Mouse (Mus musculus) telencephalon, adult 2 months (tissue): ENCODE measurements around the gene As3mt.
"Not testable (repeated sequence)": the region's sequence is repeated elsewhere in the genome, so short reads cannot be mapped to it uniquely, and the experiment has no call there.

ENCODE experiments used
- DNase-seq: peaks from one replicate; pipeline ENCODE4 v3.0.0-alpha.2; 2011; ENCODE audit warnings: low read depth, low spot score

The As3mt gene

DNA sequence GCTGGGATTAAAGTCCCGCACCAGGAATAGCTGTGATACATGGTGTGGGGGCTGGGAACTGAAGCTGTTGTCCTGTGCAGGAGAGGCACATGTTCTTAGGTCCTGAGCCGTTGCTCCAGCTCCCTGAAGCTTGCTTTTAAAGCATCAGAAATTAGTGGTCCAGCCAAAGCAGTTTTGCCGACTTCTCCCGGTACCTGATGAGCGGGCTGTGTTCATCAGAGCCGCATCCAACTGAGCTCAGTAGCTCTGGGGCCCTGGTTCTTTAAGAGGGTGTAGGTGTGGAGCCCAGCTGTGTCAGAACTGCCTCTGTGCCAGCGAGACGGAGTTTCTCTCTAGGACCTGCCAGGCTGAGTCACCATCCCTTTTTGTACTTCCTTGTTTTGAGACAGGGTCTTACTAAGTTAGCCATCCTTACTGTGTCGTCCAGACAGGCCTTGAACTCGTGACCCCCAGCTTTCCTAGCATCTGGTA is 8.2 kb upstream of the As3mt start:
- DNase-seq = peak; percentile 54

DNA sequence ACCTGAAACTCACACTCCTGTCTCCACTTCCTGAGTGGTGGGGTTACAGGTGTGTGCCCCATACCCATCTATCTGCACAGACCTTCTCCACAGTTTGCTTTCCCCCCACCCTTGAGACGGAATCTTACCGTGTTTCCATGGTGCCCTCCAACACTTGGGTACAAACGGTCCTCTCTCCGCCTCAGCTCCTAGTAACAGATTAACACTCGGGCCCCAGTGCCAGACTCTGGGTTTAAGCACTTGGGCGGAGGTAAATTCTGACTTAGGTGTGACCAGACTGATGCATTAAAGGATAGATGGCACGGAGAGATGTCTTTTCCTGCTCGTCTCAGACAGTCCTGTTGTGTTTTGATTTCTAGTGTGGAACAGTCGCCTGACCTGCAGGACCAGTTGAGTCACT is 6.1 kb upstream of the As3mt start:
- DNase-seq = no peak

DNA sequence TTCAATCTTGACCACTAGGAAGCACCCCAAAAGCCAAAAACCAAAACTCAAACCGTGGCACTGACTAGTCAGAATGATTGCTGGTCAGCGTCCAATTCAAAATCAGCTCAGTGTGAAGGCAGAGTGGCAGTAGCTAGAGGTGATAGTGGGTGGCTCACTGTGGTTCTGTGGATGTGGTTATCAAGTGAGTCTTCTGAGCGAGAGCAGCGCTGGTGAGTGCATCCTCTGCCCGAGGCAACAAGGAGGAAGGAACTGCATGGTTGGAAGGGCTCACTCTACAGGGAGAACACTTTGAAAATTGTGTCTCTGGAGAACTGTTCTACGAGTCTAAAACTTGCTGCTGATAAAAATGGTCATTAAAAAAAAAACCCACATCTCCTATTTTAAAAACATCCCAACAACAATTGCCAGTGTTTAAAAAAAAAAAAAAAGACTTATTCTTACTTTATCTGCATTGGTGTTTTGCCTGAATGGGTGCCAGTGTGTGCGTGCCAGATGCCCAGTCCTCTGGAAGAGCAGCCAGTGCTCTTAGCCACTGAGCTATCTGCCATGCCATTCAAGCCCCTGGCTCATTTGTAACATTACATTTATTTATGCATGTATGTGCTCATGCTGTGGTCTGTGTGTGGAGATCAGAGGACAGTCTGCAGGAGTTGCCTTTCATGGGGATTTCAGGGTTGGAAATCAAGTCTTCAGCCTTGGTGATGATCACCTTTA is 1.3 kb upstream of the As3mt start:
- DNase-seq = no peak

DNA sequence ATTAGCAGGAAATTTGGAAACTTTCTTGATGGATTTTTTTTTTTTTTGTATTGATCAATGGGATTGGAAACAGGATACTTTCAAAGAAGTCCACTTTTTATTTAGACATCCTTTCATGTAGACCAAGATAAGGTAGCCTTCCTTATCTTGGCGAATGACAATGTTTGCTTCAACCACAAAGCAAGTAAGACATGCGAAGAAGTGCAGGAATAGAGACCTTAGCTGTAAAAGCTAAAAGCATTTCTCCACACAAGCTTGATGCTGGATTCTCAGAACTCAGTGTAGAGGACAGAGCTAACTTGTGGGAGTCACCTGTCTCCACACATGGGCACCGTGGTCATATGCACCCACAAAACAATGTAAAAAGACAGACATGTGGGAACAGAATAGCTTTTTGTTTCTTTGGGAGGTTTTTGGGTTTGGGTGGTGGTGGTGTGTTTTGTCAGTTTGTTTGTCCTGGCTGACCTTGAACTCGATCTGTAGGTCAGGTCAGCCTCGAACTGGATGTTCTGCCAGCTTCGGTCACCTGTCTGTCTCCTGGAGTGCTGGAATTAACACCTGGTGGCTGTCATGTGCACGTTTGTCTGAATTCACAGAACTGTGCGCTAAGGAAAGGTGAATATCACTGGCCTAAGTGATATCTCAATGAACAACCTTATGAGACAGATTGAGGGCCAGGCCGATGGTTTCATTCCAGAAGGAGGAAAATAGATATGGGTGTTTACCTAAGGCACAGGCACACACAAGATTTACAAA is 540 bp upstream of the As3mt start:
- DNase-seq = no peak

DNA sequence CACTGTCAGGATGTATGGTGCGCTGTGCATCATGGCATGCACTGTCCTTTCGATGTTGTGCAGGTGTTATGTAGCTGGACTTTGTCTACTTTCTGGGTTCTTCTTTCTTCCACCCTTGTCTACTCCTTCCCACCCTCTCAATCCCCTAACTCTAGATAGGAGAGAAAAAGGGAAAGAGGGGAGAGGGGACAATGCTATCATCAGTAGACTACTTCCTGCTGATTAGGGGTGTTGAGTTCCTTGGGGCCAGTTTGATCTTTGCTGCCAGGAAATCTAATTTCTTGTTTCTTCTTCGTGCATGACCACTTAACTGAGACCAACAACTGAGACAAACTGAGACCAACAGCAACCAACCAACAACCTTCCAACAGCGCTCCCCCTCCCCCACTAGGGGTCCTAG is 3.4 kb downstream of the As3mt start:
- no peak for DNase-seq

DNA sequence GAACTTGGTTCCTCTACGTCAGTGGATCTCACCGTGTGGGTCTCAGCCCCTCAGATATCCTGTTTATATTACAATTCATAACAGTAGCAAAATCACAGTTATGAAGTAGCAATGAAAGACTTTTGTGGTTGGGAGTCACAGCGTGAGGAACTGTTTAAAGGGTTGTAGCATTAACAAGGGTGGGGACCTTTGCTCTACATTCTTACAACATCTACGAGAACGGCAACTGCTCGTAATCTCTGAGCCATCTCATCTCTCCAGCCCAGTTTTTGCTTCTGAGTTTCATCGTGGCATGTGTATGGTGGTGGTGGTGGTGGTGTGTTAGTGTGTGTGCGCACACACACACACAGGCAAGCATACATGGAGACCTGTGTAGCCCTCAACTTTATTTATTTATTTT is 7.0 kb downstream of the As3mt start:
- no peak for DNase-seq

DNA sequence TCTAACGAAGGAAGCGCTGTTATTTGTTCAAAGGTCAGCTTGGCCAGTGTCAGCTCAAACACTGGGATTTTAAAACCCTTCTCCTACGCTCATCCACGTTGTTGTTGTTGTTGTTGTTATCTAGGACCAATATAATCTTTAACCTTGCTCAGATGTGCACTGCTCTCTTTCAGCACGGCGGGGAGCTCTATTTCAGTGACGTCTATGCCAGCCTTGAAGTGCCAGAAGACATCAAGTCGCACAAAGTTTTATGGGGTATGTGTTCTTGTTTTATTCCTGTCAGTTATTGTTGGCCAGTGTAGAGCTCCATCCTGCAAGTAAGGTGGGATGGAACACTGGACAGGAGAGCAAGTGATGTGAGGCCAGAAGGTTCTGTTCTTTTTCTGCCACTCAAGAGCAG is 7.8 kb downstream of the As3mt start:
- no peak for DNase-seq

DNA sequence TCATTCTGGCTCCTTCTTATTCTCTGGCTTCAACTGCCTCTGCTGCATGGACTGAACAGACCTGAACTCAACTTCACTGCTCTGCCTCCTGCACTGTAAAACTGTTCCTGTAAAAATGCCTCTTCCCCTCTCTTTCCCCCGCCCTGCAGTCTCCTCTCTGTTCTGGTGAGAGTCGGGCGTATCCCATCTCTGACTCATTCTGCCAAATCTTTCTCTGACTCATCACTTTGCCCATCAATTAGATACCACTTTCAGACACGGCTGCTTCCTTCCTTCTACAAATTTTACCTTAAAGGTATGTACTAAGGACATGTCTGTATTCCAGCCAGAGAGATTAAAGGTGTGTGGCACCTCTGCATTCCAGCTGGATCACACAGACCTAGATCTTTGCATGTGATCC is 10.9 kb downstream of the As3mt start:
- no peak for DNase-seq

DNA sequence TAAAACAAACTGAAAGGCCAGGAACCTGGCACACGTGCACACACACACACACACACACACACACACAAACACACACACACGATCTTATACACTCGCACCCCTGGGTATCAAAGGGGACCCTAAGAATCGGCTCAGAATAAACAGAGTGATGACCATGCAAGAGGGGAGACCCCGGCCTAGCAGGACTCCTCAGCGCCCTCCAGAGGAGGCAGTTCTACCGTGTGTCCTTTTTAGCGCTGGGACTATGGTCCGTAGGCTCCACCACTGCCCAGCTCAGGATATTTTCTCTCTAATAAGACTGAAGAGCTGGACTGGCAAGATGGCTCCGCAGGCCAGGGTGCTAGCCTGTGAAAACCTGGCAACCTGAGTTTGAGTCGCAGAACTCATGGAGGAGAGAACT is 17.2 kb downstream of the As3mt start:
- DNase-seq = no peak

DNA sequence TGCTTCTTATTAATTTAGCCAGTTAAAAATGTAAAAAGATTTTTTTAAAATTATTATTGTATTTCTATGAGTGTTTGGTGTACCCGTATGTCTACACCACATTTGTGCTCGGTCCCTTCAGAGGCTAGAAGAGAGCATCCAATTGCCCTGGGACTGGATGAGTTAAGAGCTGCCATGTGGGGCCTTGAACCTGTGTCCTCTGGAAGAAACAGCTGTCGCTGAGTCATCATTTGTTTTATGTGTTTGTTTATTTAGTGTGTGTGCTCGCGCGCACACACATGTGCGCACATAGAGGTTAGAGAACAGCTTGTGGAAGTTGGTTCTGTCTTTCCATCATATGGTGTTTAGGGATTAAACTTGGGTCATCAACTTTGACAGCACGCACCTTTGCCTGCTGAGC is 18.9 kb downstream of the As3mt start:
- DNase-seq = no peak

DNA sequence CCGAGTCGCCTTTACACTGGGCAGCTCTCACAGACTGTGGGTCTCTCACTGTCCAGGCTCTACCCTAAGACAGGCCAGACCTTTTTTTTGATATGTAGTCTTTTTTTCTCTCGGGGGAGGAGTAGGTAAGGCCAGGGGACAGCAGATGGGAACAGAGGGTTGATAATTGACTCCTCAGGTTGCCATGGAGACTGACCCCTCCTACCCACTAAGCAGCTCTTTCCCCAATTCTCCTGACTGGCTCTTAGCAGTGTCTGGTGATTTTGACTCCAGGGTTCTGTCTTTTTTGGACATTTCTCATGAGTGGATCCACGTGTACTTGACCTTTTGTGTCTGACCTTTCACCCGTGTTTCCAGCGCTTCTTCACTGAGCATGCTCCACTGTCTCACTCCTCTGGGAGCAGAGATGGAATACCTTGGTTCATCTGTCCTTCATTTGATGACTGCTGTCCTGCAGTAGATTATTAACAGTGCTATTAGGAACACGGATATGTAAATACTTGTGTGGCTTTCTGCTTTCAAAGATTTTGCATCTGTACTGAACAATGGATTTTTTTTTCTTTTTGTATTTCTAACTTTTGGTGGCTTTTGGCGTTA is 20.0 kb downstream of the As3mt start:
- no peak for DNase-seq

DNA sequence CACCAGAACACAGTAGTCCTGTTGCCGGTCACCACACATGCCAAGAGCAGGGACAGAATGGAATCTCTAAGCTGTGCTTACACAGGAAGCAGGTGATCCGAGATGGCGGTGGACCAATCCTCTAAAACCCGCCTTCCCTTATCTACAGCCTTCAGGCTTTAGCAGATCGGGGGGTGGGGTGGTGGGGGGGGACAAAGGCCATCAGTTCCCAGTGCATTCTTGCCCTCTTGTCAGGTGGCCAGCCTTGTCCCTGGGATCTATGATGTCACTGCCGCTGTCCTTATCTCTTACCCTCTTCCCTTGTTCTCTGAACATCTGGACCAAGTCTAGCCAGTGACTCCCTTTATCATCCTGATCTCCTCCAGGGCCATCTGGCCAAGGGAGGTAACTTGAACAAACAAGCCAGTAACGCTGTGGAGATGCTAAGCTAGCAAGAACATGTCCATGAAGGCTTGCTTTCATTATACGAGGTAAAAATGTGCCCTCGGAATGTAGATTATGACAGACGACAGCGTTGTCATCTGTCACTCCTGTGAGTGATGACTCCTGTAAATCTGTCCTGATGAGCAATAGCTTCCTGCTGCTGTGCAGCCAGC is 20.8 kb downstream of the As3mt start:
- no peak for DNase-seq

DNA sequence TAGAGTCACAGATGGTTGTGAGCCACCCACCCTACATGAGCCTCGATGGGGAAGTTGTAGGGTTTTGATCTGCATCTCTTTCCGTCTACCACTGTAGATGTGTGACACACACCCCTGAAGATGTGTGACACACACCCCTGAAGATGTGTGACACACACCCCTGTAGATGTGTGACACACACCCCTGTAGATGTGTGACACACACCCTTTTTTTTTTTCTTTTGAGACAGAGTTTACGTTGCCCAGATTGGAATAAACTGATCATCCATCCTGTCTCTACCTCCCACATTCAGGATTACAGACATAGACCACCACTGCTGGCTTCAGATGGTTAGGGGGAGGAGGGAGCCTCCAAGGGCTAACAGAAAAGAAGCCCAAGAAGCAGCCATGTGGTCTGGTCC is 21.7 kb downstream of the As3mt start:
- DNase-seq = no peak

DNA sequence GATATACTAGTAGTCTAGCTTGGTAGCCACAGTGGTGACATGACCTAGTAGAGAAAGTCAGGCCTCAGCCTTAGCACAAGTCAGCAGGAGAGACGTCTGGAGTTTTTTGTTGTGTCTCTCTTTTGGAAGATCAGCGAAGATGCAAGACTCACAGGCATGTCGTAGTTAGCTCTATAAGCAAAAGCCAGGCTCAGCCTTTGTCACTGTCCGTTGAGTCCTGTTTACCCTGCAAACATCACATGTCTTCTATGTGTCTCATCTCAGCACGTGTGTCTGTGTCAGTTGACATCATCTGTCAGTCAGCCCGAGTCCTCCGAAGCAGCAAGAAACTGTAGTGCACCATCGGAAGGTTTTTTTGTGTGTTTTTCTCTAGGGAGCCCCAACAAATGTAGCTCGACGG is 24.1 kb downstream of the As3mt start:
- DNase-seq = no peak

DNA sequence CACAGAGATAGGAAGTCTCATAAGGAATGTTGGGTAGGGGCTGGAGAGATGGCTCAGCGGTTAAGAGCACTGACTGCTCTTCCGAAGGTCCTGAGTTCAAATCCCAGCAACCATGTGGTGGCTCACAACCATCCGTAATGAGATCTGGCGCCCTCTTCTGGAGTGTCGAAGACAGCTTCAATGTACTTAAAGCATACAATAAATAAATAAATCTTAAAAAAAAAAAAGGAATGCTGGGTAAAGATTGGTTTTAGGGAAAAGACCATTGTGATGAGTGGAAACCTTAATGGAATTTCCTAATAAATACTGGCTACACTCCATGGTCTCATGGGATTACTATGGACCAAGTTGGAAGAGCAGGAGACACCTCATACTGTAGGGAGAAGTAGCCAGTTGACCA is 25.4 kb downstream of the As3mt start:
- DNase-seq = not testable (repeated sequence)

DNA sequence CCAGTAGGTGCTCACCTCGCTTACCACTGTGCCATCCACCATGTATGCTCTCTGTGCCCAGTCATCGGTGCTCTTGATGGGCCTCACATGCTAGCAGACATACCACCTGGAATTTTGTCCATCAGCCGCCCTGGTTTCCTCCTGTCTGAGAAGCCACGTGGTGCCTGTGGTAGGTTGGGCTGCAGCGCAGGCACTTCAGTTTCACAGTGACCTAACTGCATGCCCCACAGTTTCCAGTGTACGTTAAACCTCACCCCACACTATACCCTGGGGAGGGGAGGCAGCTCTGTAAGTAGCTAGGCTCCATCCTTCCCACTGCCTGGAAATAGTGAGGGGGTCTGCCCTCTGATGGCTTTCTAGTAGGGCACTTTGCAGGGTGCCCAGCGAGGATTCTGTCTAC is 26.4 kb downstream of the As3mt start:
- DNase-seq = no peak

DNA sequence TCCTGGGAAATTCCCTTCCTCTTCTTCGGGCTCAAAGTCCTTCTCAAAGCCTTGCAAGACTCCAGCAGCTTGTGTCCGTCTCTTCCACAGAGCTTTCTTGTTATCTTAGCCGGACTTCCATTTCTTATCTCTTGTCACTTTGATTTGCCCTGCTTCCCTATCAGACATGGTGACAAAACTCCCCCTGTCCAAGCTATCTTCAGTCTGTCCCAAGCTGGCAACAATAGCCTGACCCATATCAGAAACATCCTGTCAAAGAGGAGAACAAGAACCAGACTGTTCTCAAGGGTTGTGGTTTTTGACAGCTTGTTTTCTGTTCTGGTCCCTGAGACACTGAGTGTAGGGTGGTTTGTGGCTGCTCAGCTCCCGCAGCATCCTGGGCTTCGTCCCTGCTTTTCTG is 28.0 kb downstream of the As3mt start:
- DNase-seq = no peak

DNA sequence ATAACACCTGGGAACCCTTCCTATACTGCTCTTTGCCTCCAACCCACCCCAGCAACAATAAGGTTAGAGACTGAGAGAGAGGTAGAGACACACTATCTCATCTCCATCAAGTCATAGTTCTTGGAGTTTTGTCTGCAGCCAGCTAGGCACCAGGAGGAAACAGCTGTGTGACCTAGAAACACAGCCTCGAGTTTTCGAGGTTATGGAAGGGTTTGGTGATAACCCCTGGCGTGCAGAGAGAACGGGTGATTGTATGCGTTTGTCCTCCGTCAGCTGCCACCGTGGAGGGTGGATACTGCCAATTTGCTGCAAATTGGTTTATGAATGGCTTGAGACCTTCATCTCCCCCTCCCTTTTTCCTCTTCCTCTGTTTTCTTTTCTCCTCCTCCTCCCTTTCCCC is 29.8 kb downstream of the As3mt start:
- DNase-seq = no peak

DNA sequence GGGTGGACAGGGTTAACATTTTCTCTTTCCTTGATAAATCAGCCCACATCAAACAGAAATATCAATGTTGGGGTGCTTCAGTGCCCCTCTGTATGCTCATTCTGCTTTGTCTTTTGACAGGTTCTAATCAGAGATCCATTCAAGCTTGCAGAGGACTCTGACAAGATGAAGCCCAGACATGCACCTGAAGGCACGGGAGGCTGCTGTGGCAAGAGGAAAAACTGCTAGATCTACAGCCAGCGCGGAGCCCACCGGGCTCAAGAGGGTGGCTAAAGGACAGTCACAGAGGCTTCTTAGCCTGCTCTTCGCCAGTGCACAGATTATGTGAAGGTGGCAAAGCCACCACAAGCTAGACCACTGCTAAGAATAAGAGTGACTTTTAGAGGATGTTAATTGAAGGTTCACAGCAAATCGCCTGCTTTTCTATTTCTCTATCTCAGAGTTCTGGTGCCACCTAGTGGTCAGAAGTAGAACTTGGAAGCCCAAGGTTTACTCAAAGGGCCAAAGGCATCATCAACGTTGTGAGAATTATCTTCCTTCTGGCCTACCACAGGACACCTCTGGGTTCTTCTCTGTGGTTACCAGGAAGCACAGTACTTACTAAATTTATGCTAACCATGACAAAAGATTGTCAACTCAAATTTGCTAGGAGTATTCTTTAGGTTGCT is 33.2 kb downstream of the As3mt start:
- DNase-seq = no peak

DNA sequence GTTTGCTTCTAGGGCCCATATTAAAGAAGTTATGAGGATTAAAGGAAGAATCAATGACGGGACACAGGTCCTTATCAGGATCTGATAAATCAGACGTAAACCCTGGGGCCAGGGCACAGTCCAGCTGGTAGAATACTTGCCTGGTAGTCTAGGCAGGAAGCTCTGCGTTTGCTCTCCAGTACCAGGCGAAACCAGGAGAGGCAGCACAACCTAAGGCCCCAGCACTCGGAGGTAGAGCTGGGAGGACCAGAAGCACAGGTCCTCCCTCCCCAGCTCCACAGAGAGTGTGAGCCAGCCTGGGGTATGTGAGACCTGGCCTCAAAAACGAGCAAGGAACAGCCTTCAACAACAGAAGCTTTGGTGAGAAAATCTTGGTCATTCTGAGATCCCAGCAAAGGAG is 34.3 kb downstream of the As3mt start:
- no peak for DNase-seq

DNA sequence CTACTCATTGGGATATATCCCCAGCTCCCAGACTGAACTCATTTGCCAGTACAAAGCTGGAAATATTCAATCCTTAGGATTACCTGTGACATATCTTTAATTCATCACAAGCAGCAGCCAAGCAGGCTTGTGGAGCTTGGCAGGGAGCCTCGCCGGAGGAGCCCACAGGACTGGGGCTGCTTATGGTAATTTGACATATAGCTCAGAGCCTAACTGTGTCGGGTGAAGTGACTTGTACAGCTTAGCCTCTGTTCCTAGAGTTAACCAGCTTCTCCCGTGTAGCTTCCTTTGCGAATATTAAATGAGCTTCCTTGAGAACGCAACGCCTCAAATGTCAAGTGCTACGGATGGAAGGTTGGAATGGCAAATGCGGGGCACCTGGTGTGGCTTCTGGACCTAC is 37.4 kb downstream of the As3mt start:
- no peak for DNase-seq

DNA sequence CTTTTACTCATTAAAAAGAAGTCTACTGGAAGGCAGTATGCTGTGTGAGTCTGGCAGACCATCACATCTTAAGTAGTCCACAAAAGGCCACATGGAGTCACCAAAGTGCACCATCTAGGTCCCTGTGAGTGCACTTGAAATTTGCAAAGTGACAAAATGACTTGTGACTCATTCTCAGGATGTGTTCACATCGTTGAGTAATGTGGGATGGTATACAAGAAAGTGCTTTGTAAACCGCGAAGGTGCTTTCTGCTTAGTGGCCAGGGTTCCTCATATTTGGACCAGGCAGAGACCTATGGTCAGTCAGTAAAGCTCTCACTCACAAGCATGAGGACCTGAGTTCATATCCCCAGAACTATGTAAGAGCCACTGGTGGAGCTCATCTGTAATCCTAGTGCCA is 40.5 kb downstream of the As3mt start:
- DNase-seq = no peak
